Mouse (Mus musculus) small intestine, adult 2 months (tissue): ENCODE measurements at regions not wholly inside any gene's neighbourhood (a gene's known extent, or its start where the extent isn't known, plus 50 kb on each side); places are given as distances from the start of the nearest gene placed in this dataset.

Experiments
- CTCF ChIP-seq: fragments of 200-500 bp; IDR thresholded peaks from 2 replicates; pipeline ENCODE4 v1.5.1; 2012; ENCODE audit warnings: low read depth, mild to moderate bottlenecking, control low read depth, inconsistent platforms, low read length, moderate library complexity, mixed read lengths; ENCODE audit not compliant: insufficient replicate concordance, insufficient read length; ENCODE audit errors: extremely low read depth
- POLR2A ChIP-seq: fragments of 200-500 bp; IDR thresholded peaks from 2 replicates; pipeline ENCODE4 v1.6.1; 2012; ENCODE audit warnings: low read depth, mild to moderate bottlenecking, control low read depth, inconsistent platforms, low read length, moderate library complexity

GRCm38 (mm10) chr2:48378749-48379148, 435.2 kb upstream of the Acvr2a start:
- TF ChIP-seq CTCF (no peak), POLR2A (no peak)
